Mouse (Mus musculus) intestine, postnatal 0 days (tissue): ENCODE data around the gene Gm20708. TPM values are rescaled to one million over a fixed set of nuclear protein-coding genes. Genes with fewer than 3 reads are reported as not detected.

Experiments
- ATAC-seq: fragments of 200-750 bp; cut with Nextera tagmentation; 2 replicates; pipeline ENCODE4 v1.8.0; 2017; ENCODE audit warnings: mild to moderate bottlenecking, moderate TSS enrichment, moderate library complexity
- H3K27ac ChIP-seq: fragments of 300-500 bp; sonication (generic); 2 replicates; pipeline ENCODE4 v1.5.1; 2014; ENCODE audit warnings: mild to moderate bottlenecking, low read depth, low read length, moderate library complexity
- H3K27me3 ChIP-seq: fragments of 300-500 bp; sonication (generic); replicated peaks from 2 replicates; pipeline ENCODE4 v1.6.1; 2014; ENCODE audit warnings: low read length, mixed read lengths; ENCODE audit not compliant: control insufficient read depth, insufficient read depth
- H3K36me3 ChIP-seq: fragments of 300-500 bp; sonication (generic); 2 replicates; pipeline ENCODE4 v1.6.1; 2014; ENCODE audit warnings: mild to moderate bottlenecking, moderate library complexity; ENCODE audit not compliant: control insufficient read depth, insufficient read depth
- H3K4me1 ChIP-seq: fragments of 300-500 bp; sonication (generic); replicated peaks from 2 replicates; pipeline ENCODE4 v1.6.1; 2014; ENCODE audit warnings: antibody characterized with exemption, low read length, mixed read lengths; ENCODE audit not compliant: control insufficient read depth, insufficient read depth
- H3K4me2 ChIP-seq: fragments of 300-500 bp; sonication (generic); replicated peaks from 2 replicates; pipeline ENCODE4 v1.6.1; 2014; ENCODE audit warnings: low read depth, mild to moderate bottlenecking, moderate library complexity
- H3K4me3 ChIP-seq: fragments of 300-500 bp; sonication (generic); 2 replicates; pipeline ENCODE4 v1.5.1; 2014; ENCODE audit warnings: low read depth, low read length
- H3K9ac ChIP-seq: fragments of 300-500 bp; sonication (generic); 2 replicates; pipeline ENCODE4 v1.6.1; 2014; ENCODE audit warnings: mild to moderate bottlenecking, low read depth, low read length
- H3K9me3 ChIP-seq: fragments of 300-500 bp; sonication (generic); 2 replicates; pipeline ENCODE4 v1.6.1; 2016; ENCODE audit warnings: mixed run types; ENCODE audit not compliant: control insufficient read depth
- CTCF ChIP-seq: sonication (generic); IDR thresholded peaks from 2 replicates; pipeline ENCODE4 v1.5.1; 2016; ENCODE audit warnings: low read depth, mild to moderate bottlenecking, control low read depth, antibody characterized with exemption, moderate library complexity
- WGBS: fragments of 180-500 bp; shearing (Covaris S2); extraction: QIAGEN DNeasy Blood & Tissue Kit; methylation state at CpG from one replicate; pipeline ENCODE4 v1.1.7; 2014; 5-methylcytosine and 5-hydroxymethylcytosine counted together
- polyA plus RNA-seq: library from polyadenylated mRNA; unstranded; fragments of >200 nt; fragmentation: Nextera tagmentation; extraction: Ambion mirVana; gene quantifications from 2 replicates; pipeline ENCODE4 v1.2.1, GENCODE M21; 2015

The Gm20708 gene
- polyA plus RNA-seq, 1 experiment from 2014 or later, result 0.29 TPM

DNA sequence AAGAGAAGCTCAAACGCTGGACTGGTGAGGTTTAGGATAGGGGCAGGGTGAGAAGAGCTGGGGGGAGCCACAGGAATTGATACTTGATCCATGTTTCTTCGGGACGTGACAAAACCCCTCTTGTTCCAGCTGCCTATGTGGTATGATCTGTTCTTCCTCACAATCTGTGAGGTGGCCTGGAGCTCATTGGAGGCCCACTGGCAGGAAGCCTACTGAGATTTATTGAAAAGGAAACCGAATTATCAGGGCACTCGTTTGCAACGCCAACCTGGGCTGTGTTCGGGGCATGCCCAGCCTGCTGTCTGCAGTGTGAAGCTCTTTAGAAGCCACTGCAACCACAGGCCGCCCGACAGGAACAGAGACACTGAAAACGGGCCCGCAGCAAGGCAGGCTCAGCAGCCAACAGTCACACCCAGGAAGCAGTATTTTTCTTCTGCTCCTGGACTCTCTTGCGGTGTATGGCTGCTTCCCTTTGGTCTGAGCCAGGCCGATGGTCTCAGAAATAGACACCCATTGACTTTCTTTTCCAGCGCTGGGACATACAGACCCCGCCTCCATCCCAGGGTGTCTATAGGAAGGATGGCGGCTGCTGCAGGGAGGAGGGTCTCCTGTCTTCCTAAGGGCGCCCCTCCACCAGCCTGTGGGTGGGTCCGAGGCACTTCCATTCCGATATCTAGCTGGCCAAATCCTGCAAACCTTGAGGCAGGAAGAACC is 39.0 kb downstream of the Gm20708 start:
- Histone ChIP-seq H3K4me3 (peak overlapping the region; percentile 62), H3K9me3 (no peaks in the 10 kb centered on the region), H3K27me3 (no peaks in the 10 kb centered on the region), H3K36me3 (peaks cover 22% of the 10 kb centered on the region), H3K27ac (peak overlapping the region; percentile 96), H3K9ac (peak overlapping the region; percentile 68), H3K4me2 (peak overlapping the region; percentile 91), H3K4me1 (peaks cover 5% of the 10 kb centered on the region; the same call in 1 of the 2 replicates)
- TF ChIP-seq CTCF, result no peak
- peak; percentile 42 for ATAC-seq
- WGBS, result 4% methylated on average over 19 of the region's 19 CpGs

DNA sequence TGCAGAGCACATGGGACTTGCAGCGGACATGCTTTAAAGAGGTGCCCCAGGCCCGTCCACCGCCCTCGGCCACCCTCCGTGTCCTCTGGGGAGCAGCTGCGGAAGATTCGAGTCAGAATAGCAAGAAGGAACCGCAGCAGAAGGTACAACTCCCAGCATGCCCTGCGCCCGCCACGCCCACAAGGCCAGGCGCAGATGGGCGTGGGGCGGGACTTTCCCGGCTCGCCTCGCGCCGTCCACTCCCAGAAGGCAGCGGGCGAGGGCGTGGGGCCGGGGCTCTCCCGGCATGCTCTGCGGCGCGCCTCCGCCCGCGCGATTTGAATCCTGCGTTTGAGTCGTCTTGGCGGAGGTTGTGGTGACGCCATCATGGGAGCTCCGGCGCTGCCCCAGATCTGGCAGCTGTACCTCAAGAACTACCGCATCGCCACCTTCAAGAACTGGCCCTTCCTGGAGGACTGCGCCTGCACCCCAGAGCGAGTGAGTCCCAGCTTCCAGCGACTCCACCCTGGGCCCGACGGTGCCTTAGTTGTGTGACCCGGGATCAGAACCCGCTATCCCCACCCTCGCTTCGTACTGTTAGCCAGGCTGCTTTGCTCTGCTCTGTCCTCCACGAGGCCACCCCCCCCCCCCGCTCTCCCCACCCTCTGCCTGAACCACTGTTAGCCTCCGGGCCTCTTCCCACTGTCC is 39.7 kb downstream of the Gm20708 start, which contains the start of gene Birc5:
TSS of gene Birc5 (plus strand) at position 267 of the 687 bp plus-strand sequence.
- no peak for TF ChIP-seq CTCF
- Histone ChIP-seq H3K9me3 (no peaks in the 10 kb centered on the region), H3K4me1 (peaks cover 5% of the 10 kb centered on the region; the same call in 1 of the 2 replicates), H3K27ac (peak within 1 kb of the TSS; percentile 96), H3K9ac (peak within 1 kb of the TSS; percentile 68), H3K36me3 (peaks cover 22% of the 10 kb centered on the region), H3K4me3 (peak within 1 kb of the TSS; percentile 62), H3K4me2 (peak within 1 kb of the TSS; percentile 91), H3K27me3 (no peaks in the 10 kb centered on the region)
- ATAC-seq, result peak; percentile 87
- WGBS, result 0% methylated on average over 50 of the region's 51 CpGs

DNA sequence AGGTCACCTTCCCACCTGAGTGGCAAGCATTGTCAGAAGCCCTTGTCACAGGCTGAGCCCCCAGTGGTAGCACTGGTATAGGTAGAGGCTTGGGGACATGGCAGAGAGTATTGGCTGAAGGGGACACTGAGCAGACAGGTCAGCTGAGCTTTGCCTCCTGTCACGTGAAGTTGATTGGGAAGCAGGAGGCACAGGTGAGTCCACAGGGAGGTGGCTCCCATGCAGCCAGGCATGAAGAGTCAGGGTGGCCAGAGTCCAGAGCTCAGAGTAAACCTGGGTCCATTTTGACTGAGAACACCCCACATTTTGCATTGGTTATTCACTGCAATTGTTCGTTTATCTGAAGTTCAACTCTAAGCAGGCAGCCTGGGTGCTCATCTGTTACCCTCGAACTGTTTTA is 43.4 kb downstream of the Gm20708 start:
- no peak for TF ChIP-seq CTCF
- Histone ChIP-seq H3K36me3 (peaks cover 45% of the 10 kb centered on the region), H3K4me3 (no peak overlapping the region), H3K27me3 (no peaks in the 10 kb centered on the region), H3K4me1 (peaks cover 5% of the 10 kb centered on the region; the same call in 1 of the 2 replicates), H3K9me3 (no peaks in the 10 kb centered on the region), H3K9ac (no peak overlapping the region), H3K4me2 (no peak overlapping the region), H3K27ac (peak overlapping the region; percentile 21; the same call in 1 of the 2 replicates)
- whole genome bisulfite sequencing, result 73% methylated on average over 3 of the region's 3 CpGs
- ATAC-seq, result no peak

DNA sequence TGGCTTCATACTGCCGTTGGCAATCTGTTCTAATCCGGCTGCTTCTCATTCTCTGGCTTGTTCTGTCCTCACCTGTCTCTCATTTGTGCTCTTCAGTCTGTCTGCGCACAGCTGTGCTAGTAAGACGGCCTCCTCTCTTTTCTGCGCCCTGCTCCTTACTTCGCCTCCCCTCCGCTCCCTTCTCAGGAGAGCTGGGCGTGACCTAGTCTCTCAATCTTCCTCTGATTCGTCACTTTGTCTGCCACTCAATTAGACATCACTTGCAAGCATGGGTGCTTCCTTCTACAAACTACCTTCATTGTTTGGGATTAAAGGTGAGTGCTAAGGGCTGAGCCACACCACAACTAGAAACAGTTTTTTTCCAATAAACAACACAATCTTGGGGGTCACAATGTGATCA is 44.8 kb downstream of the Gm20708 start:
- TF ChIP-seq CTCF, result no peak
- WGBS, result 93% methylated on average over 9 of the region's 9 CpGs
- H3K9ac ChIP-seq, result no peak overlapping the region
- H3K4me3 ChIP-seq, result no peak overlapping the region
- no peak overlapping the region for H3K4me2 ChIP-seq
- H3K9me3 ChIP-seq, result no peaks in the 10 kb centered on the region
- H3K4me1 ChIP-seq, result peaks cover 5% of the 10 kb centered on the region; the same call in 1 of the 2 replicates
- peaks cover 45% of the 10 kb centered on the region for H3K36me3 ChIP-seq
- H3K27ac ChIP-seq, result no peak overlapping the region
- ATAC-seq, result no peak
- H3K27me3 ChIP-seq, result no peaks in the 10 kb centered on the region

DNA sequence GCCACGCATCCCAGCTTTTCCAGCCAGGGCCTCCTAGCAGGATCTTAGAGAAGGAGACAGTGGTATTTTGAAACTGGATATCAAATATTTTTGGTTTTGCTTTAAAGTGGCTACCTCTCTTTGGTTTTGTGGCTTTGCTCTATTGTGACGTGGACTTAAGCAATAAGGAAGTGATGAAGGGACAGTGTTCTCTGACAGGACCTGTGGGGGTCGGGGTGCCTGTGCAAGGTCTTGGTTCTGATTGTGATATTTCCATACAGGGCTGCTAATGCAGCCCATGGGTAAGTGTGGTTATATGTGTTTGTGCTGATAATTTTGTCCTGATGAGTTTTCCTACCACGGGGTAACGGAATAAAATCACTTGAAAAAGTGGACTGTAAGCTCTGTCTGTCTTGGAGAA is 45.9 kb downstream of the Gm20708 start:
- no peaks in the 10 kb centered on the region for H3K9me3 ChIP-seq

DNA sequence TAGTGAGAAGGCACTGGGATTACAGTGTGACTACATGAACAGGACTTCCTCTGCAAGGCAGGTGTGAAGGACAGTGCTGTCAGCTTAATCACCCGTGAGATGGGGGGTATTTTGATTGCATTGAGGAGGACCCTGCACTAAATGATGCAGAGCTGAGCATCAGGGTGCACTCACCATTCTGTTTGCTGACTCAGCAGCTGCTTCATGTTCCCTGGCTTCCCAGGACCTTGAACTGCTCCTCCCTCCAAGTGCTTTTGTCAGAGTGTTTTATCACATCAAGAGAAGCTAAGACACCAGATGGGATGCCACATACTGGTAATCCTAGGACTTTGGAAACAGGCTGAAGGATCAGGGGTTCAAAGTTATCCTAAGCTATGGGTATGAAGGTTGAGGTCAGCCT is 46.5 kb downstream of the Gm20708 start:
- no peak for TF ChIP-seq CTCF
- Histone ChIP-seq H3K4me2 (no peak overlapping the region), H3K9me3 (no peaks in the 10 kb centered on the region), H3K9ac (no peak overlapping the region), H3K27me3 (no peaks in the 10 kb centered on the region), H3K4me1 (no peaks in the 10 kb centered on the region), H3K4me3 (no peak overlapping the region), H3K27ac (0 out of 2 replicates have a peak overlapping the region, but pooled peaks have one; percentile 9), H3K36me3 (peaks cover 42% of the 10 kb centered on the region)
- no peak; the same call in 1 of the 2 replicates for ATAC-seq
- WGBS, result 64% methylated on average over 1 of the region's 1 CpGs

More for the DNA sequence above, 45.9 kb downstream of the Gm20708 start:
- TF ChIP-seq CTCF, result no peak
- peaks cover 45% of the 10 kb centered on the region for H3K36me3 ChIP-seq
- H3K4me2 ChIP-seq, result no peak overlapping the region
- no peak overlapping the region for H3K27ac ChIP-seq
- H3K4me1 ChIP-seq, result no peaks in the 10 kb centered on the region
- no peaks in the 10 kb centered on the region for H3K27me3 ChIP-seq
- no peak overlapping the region for H3K9ac ChIP-seq
- no peak overlapping the region for H3K4me3 ChIP-seq
- WGBS, result 81% methylated on average over 5 of the region's 5 CpGs
- ATAC-seq, result no peak
